Mouse (Mus musculus) lung, embryonic 16.5 days (tissue): ENCODE data around the gene Hist1h2bp. TPM values are rescaled to one million over a fixed set of nuclear protein-coding genes. Genes with fewer than 3 reads are reported as not detected.
"Not testable (repeated sequence)": the region's sequence is repeated elsewhere in the genome, so short reads cannot be mapped to it uniquely, and the experiment has no call there.

Experiments
- ATAC-seq: fragments of 200-750 bp; cut with Nextera tagmentation; 2 replicates; pipeline ENCODE4 v1.8.0; 2017; ENCODE audit warnings: low read depth, mild to moderate bottlenecking, moderate library complexity
- H3K27ac ChIP-seq: fragments of 300-500 bp; sonication (generic); 2 replicates; pipeline ENCODE4 v1.5.1; 2014; ENCODE audit warnings: mild to moderate bottlenecking, control low read depth, low read length
- H3K27me3 ChIP-seq: fragments of 300-500 bp; sonication (generic); 2 replicates; pipeline ENCODE4 v1.6.1; 2014; ENCODE audit warnings: low read depth, low read length, mixed read lengths; ENCODE audit not compliant: control insufficient read depth, insufficient read depth
- H3K36me3 ChIP-seq: fragments of 300-500 bp; sonication (generic); 2 replicates; pipeline ENCODE4 v1.6.1; 2014; ENCODE audit warnings: low read length; ENCODE audit not compliant: control insufficient read depth, insufficient read depth
- H3K4me1 ChIP-seq: fragments of 300-500 bp; sonication (generic); replicated peaks from 2 replicates; pipeline ENCODE4 v1.6.1; 2014; ENCODE audit warnings: low read length, mixed read lengths; ENCODE audit not compliant: control insufficient read depth, insufficient read depth
- H3K4me2 ChIP-seq: fragments of 300-500 bp; sonication (generic); 2 replicates; pipeline ENCODE4 v1.6.1; 2014; ENCODE audit warnings: low read depth, low read length, control low read depth
- H3K4me3 ChIP-seq: fragments of 300-500 bp; sonication (generic); 2 replicates; pipeline ENCODE4 v1.5.1; 2014; ENCODE audit warnings: mild to moderate bottlenecking, low read length, control low read depth
- H3K9ac ChIP-seq: fragments of 300-500 bp; sonication (generic); 2 replicates; pipeline ENCODE4 v1.6.1; 2014; ENCODE audit warnings: low read length, control low read depth
- H3K9me3 ChIP-seq: fragments of 300-500 bp; sonication (generic); 2 replicates; pipeline ENCODE4 v1.6.1; 2016; ENCODE audit warnings: low read length; ENCODE audit not compliant: control insufficient read depth
- whole genome bisulfite sequencing: fragments of 180-500 bp; shearing (Covaris S2); extraction: QIAGEN DNeasy Blood & Tissue Kit; methylation state at CpG from one replicate; pipeline ENCODE4 v1.1.7; 2014; 5-methylcytosine and 5-hydroxymethylcytosine counted together
- polyA plus RNA-seq: library from polyadenylated mRNA; unstranded; fragments of >200 nt; fragmentation: Nextera tagmentation; extraction: Ambion mirVana; gene quantifications from 2 replicates; pipeline ENCODE4 v1.2.1, GENCODE M21; 2015

Gene Hist1h2bp
- 1.0 and 1.2 TPM in 2 replicates for polyA plus RNA-seq

DNA sequence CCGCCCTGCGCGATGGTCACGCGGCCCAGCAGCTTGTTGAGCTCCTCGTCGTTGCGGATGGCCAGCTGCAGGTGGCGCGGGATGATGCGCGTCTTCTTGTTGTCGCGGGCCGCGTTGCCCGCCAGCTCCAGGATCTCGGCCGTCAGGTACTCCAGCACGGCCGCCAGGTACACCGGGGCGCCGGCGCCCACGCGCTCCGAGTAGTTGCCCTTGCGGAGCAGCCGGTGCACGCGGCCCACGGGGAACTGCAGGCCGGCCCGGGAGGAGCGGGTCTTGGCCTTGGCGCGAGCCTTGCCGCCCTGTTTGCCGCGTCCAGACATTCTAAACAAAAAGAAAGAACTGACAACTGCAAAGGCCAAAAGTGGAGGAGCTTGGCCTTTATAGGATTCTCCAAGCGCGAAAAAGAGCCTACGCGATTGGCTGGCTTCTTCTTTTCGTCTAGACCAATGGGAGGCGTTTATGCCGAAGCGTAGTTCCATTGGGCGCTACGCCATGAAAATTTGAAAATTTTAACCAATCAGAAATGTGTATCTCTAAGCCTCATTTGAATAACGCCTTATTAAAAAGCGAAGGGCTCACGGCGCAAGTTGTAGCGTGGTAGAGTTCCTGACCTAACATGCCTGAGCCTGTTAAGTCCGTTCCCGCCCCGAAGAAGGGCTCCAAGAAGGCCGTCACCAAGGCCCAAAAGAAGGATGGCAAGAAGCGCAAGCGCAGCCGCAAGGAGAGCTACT, at the start of gene Hist1h2bp, which contains the start of gene Hist1h2an:
Gene Hist1h2bp, plus strand, starts transcription at position 563 of the 731 bp plus-strand sequence.
Gene Hist1h2an, minus strand, starts transcription at position 320 of the 731 bp plus-strand sequence.
- Histone ChIP-seq H3K27ac (peak within 1 kb of the TSS; percentile 91), H3K4me1 (peaks cover 32% of the 10 kb centered on the region), H3K9ac (peak within 1 kb of the TSS; percentile 64), H3K4me3 (peak within 1 kb of the TSS; percentile 47), H3K4me2 (peak within 1 kb of the TSS; percentile 62)
- under 1% methylated on average over 33 of the region's 63 CpGs for WGBS
- H3K9me3 ChIP-seq, H3K27me3 ChIP-seq, H3K36me3 ChIP-seq: not testable (repeated sequence)
- peak; percentile 93 for ATAC-seq

DNA sequence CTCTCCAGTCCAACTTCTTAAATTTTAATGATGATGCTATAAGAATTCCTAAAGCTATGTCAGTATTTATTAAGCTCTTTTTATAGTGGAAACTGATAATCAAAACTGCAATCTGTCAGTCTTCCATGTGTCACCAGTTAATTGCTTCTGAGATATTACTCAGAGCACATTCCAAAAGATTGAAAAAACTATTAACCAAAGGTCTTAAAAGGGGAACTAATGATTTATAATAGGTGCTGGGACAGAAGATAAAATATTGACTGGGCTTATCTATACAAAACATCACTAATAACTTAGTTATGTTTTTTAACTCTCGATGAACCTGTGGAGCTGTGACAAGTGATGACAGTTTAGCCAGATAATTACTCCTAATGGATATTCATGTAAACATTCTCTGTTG, 42.3 kb upstream of the Hist1h2bp start:
- Histone ChIP-seq H3K9ac (no peak overlapping the region), H3K36me3 (no peaks in the 10 kb centered on the region), H3K9me3 (no peaks in the 10 kb centered on the region), H3K27ac (no peak overlapping the region), H3K4me1 (peaks cover 6% of the 10 kb centered on the region), H3K4me2 (no peak overlapping the region), H3K4me3 (no peak overlapping the region), H3K27me3 (no peaks in the 10 kb centered on the region)
- 39% methylated on average over 1 of the region's 1 CpGs for WGBS
- ATAC-seq: no peak

DNA sequence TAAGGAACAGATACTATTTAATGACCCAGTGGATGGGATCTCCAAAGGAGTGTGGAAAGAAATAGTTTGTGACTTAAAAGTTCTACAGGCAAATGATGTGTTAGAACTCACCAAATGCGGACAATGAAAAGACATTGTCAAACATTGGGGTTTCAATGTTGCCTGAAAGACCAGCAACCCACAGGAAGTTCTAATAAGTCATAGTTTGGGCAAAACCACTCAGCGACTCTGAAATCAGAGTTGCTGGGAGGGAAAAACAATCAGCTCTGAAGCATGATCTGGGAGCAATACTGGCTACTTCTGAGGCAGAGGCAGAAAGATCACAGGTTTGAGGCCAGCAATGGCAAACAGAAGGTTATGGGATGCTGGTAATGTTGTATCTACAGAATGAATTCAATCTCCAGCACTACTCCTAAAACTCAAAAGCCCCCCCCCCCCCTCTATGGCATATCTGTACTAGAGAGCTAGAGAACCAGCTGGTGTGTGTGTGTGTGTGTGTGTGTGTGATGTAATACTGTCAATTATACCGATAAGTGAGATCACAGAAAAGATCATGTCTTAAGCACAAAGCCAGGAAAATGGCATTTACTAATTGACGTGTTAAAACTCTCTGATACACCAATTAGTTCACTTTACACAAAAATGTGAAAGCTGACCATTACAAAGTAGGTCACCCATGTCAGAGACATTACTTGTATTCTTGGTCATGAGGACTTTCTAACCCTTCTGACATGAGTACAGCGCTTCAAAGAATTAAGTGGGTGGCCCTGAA, 37.7 kb upstream of the Hist1h2bp start:
- no peak for ATAC-seq
- Histone ChIP-seq H3K9ac (peak overlapping the region; percentile 74), H3K27ac (peak overlapping the region; percentile 71), H3K27me3 (no peaks in the 10 kb centered on the region), H3K36me3 (no peaks in the 10 kb centered on the region), H3K4me1 (peaks cover 10% of the 10 kb centered on the region), H3K4me2 (peak overlapping the region; percentile 61), H3K9me3 (no peaks in the 10 kb centered on the region), H3K4me3 (peak overlapping the region; percentile 61)
- 2% methylated on average over 5 of the region's 5 CpGs for WGBS

DNA sequence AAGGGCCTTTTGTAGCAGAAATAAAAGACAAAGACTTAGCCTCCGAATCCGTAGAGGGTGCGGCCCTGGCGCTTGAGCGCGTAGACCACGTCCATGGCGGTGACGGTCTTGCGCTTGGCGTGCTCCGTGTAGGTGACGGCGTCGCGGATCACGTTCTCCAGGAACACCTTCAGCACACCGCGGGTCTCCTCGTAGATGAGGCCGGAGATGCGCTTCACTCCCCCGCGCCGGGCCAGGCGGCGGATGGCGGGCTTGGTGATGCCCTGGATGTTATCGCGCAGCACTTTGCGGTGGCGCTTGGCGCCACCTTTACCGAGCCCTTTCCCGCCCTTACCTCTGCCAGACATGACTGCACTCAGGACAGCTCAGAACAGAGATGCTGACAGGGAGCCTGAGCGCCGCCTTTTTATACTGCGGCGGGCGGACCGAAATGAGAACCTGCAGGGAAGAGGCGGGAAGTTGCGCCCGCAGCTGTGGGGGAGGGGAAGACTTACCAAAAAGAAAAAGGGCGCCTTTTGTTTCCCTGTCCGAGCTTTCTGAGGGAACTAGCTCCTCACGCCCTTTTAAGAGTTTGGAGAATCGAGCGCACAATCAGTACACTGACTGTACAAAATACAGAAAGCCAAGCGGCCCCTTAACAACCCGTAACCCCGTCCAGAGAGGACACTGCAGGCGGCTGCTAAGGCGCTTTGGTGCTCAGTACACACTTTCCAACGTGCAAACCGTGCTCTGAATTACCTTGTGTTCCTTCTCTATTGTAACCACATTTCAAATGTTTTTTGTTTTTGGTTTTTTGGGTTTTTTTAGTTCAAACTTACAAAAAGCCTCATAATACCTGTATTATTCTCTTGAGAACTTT, 36.9 kb upstream of the Hist1h2bp start, which contains the start of gene Hist1h4k:
Gene Hist1h4k, minus strand, starts transcription at position 347 of the 859 bp plus-strand sequence.
- peak within 1 kb of the TSS; percentile 61 for H3K4me3 ChIP-seq
- peaks cover 12% of the 10 kb centered on the region for H3K4me1 ChIP-seq
- peak within 1 kb of the TSS; percentile 61 for H3K4me2 ChIP-seq
- H3K36me3 ChIP-seq, H3K9me3 ChIP-seq, H3K27me3 ChIP-seq: not testable (repeated sequence)
- H3K27ac ChIP-seq: peak within 1 kb of the TSS; percentile 97
- H3K9ac ChIP-seq: peak within 1 kb of the TSS; percentile 74
- WGBS: under 1% methylated on average over 41 of the region's 56 CpGs
- ATAC-seq: peak; percentile 83

DNA sequence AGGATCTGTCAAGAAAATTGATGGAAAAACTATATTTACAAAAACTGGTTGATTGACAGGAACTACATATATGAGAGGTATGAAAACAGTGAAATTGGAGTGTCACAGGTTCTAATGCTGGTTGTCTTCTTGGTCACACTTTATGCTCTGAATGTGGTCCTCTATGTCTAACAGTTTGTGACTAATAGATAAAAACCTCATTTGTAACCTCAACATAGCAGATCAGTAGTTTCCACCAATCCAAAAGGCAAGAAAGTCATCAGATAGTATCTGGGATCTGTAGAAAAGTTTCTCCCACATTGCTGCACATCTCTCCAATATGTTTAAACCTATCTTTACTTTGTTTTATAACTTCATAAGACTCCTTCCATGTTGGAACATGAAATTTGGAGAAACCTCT, 35.8 kb upstream of the Hist1h2bp start:
- Histone ChIP-seq H3K4me2 (no peak overlapping the region), H3K27me3 (no peaks in the 10 kb centered on the region), H3K36me3 (no peaks in the 10 kb centered on the region), H3K4me1 (peaks cover 12% of the 10 kb centered on the region), H3K9ac (no peak overlapping the region), H3K9me3 (no peaks in the 10 kb centered on the region), H3K27ac (no peak overlapping the region; the same call in 1 of the 2 replicates), H3K4me3 (no peak overlapping the region)
- ATAC-seq: no peak

DNA sequence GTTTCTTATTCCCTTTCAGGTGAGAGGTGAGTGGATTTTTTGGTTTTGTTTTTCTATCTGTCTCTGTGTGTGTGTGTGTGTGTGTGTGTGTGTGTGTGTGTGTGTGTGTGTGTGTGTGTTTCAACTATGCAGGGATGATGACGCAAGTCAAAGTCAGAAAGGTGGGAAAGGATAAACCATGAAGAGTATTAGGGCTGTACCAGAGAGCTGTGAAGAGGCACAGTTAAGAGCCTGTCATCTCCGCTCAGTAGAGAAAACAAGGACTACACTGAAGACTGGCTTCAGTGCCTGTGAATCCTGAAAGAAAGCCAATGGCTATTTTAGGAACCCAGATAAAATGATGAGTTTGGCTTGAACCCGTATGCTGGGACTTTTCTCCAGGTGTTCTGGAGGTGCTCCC, 35.4 kb upstream of the Hist1h2bp start:
- Histone ChIP-seq H3K4me2 (no peak overlapping the region), H3K4me1 (peaks cover 12% of the 10 kb centered on the region), H3K9me3 (no peaks in the 10 kb centered on the region), H3K36me3 (no peaks in the 10 kb centered on the region), H3K4me3 (no peak overlapping the region), H3K9ac (no peak overlapping the region), H3K27ac (peak overlapping the region; percentile 78), H3K27me3 (no peaks in the 10 kb centered on the region)
- no peak for ATAC-seq
- WGBS: 60% methylated on average over 3 of the region's 3 CpGs

DNA sequence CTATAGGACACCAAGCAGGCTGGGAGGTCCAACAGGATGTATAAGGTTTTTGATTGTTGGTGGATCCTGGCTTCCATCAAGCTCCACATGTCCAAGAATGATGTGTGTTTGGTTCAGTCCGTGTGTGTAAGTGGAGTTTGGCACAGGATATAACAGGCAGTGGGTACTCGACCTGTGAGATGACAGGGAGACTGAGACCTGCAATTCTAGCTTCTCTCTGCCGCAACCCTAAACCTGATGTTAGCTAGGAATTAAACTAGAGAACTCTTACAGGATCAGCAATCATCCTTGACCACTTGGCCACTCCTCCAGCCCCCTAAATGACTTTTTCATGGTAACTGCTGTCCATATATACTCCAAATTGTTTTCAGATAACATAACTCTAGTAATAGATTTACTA, 34.9 kb upstream of the Hist1h2bp start:
- peaks cover 11% of the 10 kb centered on the region for H3K4me1 ChIP-seq
- ATAC-seq: no peak
- WGBS: 15% methylated on average over 3 of the region's 3 CpGs
- no peaks in the 10 kb centered on the region for H3K27me3 ChIP-seq
- no peaks in the 10 kb centered on the region for H3K36me3 ChIP-seq
- no peak overlapping the region for H3K4me3 ChIP-seq
- H3K9ac ChIP-seq: 0 out of 2 replicates have a peak overlapping the region, but pooled peaks have one; percentile 13
- peak overlapping the region; percentile 70 for H3K4me2 ChIP-seq
- H3K27ac ChIP-seq: peak overlapping the region; percentile 78
- no peaks in the 10 kb centered on the region for H3K9me3 ChIP-seq

DNA sequence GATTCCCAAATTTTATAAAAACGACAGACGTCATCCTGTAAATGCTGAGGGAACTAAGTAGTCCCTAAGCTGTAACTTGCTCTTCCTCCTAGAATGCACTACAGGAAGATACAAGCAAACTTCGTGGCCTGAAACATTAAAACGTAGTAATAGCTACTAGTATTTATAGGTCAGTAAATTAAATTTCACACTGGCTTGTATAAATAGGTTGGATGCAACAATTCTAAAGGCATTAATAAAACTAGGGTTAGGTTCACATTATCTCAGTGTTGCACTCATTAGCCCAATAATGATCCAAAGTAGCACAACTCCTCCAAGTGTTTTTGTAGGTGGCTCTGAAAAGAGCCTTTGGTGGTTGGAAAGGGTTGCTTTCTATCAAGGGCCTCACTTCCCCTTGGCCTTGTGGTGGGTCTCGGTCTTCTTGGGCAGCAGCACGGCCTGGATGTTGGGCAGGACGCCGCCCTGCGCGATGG, 34.2 kb upstream of the Hist1h2bp start:
- peaks cover 8% of the 10 kb centered on the region; the same call in 1 of the 2 replicates for H3K4me1 ChIP-seq
- H3K9me3 ChIP-seq: no peaks in the 10 kb centered on the region
- ATAC-seq: no peak
- no peaks in the 10 kb centered on the region for H3K27me3 ChIP-seq
- H3K36me3 ChIP-seq: no peaks in the 10 kb centered on the region
- H3K27ac ChIP-seq: peak overlapping the region; percentile 94
- peak overlapping the region; percentile 70 for H3K9ac ChIP-seq
- H3K4me2 ChIP-seq: peak overlapping the region; percentile 70
- WGBS: 2% methylated on average over 7 of the region's 10 CpGs
- peak overlapping the region; percentile 50 for H3K4me3 ChIP-seq
